Mouse (Mus musculus) liver, embryonic 14.5 days (tissue): Measurements from ENCODE around the gene Tcl1b4.

Experiments
- CTCF ChIP-seq: IDR thresholded peaks from 2 replicates; pipeline ENCODE4 v1.5.1; 2016; ENCODE audit warnings: antibody characterized with exemption, low read depth, control low read depth
- EP300 ChIP-seq: IDR thresholded peaks from 2 replicates; pipeline ENCODE4 v1.6.1; 2016; ENCODE audit warnings: antibody characterized with exemption, low read depth

DNA sequence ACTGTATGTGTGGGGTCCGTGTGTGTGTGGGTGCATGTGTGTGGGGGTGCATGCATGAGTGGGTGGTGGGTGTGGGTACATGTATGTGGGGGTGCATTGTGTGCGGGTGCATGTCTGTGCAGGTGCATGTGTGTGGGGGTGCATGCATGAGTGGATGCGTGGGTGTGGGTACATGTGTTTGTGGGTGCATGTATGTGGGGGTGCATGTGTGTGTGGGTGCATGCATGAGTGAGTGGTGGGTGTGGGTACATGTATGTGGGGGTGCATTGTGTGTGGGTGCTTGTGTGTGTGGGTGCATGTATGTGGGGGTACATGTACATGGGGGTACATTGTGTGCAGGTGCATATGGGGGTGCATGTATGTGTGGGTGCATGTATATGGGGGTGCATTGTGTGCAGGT is 52.0 kb downstream of the Tcl1b4 start:
- TF ChIP-seq CTCF = no peak
- TF ChIP-seq EP300 = no peak
